Mouse (Mus musculus): Measurements from ENCODE around the gene Khdc3.

DNA sequence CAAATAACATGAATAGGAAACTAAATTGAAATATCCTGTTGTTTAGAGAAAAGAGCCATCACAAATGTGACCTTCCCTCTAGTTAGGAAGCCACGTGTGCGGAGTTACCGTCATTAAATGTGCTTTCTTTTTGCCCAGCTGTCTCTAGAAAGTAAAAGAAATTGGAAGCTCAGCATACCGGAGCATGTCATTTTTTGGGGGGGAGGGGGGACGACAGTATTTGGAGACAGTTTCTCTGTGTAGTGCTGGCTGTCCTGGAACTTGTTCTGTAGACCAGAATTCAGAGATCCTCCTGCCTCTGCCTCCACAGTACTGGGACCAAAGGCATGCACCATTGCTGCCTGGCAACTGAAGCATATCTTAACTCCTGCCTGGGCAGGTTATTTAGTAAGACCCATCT lies at the start of gene Khdc3:
- TF ChIP-seq ELF1 (IDR thresholded peaks at IDR 0.05; ENCODE audit: low read depth, low read length), result no peak
- no peak for TF ChIP-seq SMC3 (IDR thresholded peaks at IDR 0.05; ENCODE audit: low read depth, low read length)

Data from MEL (cell line).